ENCODE assay signal across 12 mouse cellular contexts in genomic region chr6:124786756-124787420, GRCm38 (mm10). TPM values are rescaled to one million over a fixed set of nuclear protein-coding genes. Genes with fewer than 3 reads are reported as not detected.
A peak's percentile ranks its signal among the peaks of the same experiment; 100 is the strongest.
DNase-seq lines count a peak whose midpoint lies in the region; ATAC-seq and TF ChIP-seq lines count a peak whose summit lies in the region.
"Had no signal": no experiment of that assay in that cellular context is flagged by ENCODE, and none has a peak within 500 bp of the region (broad histone marks: within the 10 kb centered on the region; RNA-seq: fewer than 3 reads in every experiment).

No protein-coding gene starts in this region.

- no peak for TF ChIP-seq CTCF in MEL (IDR thresholded peaks at IDR 0.05 in 2 of 3, conservative IDR thresholded peaks at IDR 0.05 in 1 of 3; ENCODE audit: control insufficient read depth in 1 of 3, insufficient read depth in 1 of 3, low read depth in 2 of 3, low read length in 3 of 3, poor library complexity in 1 of 3, severe bottlenecking in 1 of 3)
- TF ChIP-seq CTCF in liver, embryonic 14.5 days (IDR thresholded peaks at IDR 0.05; ENCODE audit: low read depth): no peak
- no peak for TF ChIP-seq CTCF in gastrocnemius, adult 2 months (IDR thresholded peaks at IDR 0.05)

- H3K9ac ChIP-seq in MEL (ENCODE audit: control insufficient read depth, low read depth, low read length, poor library complexity, severe bottlenecking): no peak overlapping the region
- no peak overlapping the region for H3K9ac ChIP-seq in liver, embryonic 14.5 days (replicated peaks)
- no peak overlapping the region for H3K9ac ChIP-seq in hindbrain, embryonic 12.5 days
- H3K9ac ChIP-seq: forebrain, embryonic 15.5 days had no signal

- H3K27ac ChIP-seq in MEL (ENCODE audit: control insufficient read depth, low read depth, low read length): no peak overlapping the region
- H3K27ac ChIP-seq in liver, embryonic 14.5 days: no peak overlapping the region
- H3K27ac ChIP-seq in gastrocnemius, adult 2 months: no peak overlapping the region
- H3K27ac ChIP-seq in hindbrain, embryonic 12.5 days: no peak overlapping the region
- H3K27ac ChIP-seq: forebrain, embryonic 15.5 days had no signal

- no peak for TF ChIP-seq RAD21 in MEL (IDR thresholded peaks at IDR 0.05; ENCODE audit: low read depth, low read length)

- DNase-seq in kidney, adult 11 months: peak; percentile 52
- no peak for DNase-seq in kidney, postnatal 10 days
- DNase-seq in MEL (ENCODE audit: low read depth, low spot score): peak; percentile 48
- peak; percentile 90 to 92 for DNase-seq in cerebellum, postnatal 25 days
- DNase-seq in liver, embryonic 14.5 days (ENCODE audit: low read depth in 3 of 3, low spot score in 3 of 3): no peak
- DNase-seq in gastrocnemius, adult 2 months: no peak
- no peak for DNase-seq in B cell, adult 2 months
- DNase-seq: heart, adult 18-20 months; heart, postnatal 14 days had no signal

- TF ChIP-seq EP300 in MEL (IDR thresholded peaks at IDR 0.05; ENCODE audit: low read depth in 1 of 2, low read length in 2 of 2): no peak
- no peak for TF ChIP-seq EP300 in liver, embryonic 14.5 days (IDR thresholded peaks at IDR 0.05; ENCODE audit: low read depth)

- H3K4me1 ChIP-seq in MEL (ENCODE audit: control insufficient read depth in 1 of 2, insufficient read depth in 2 of 2, low read length in 2 of 2): peaks cover 5 to 9% of the 10 kb centered on the region in 2 experiments
- H3K4me1 ChIP-seq in liver, embryonic 14.5 days (replicated peaks; ENCODE audit: control insufficient read depth in 2 of 2, insufficient read depth in 2 of 2, low read length in 1 of 2): peaks cover 0 to 5% of the 10 kb centered on the region in 2 experiments; a peak in 2 of 4 replicates
- H3K4me1 ChIP-seq in hindbrain, embryonic 12.5 days: peaks cover 5% of the 10 kb centered on the region; the same call in 1 of the 2 replicates

- peak; percentile 51 for ATAC-seq in liver, embryonic 14.5 days (ENCODE audit: insufficient read depth)
- ATAC-seq in hindbrain, embryonic 12.5 days (ENCODE audit: low FRiP score): no peak
- ATAC-seq: forebrain, embryonic 15.5 days had no signal

- TF ChIP-seq POLR2A in MEL (IDR thresholded peaks at IDR 0.05; ENCODE audit: control insufficient read depth in 1 of 2, insufficient read depth in 1 of 2, low read depth in 1 of 2, low read length in 2 of 2, poor library complexity in 1 of 2): no peak; a peak in 1 of 4 replicates

- 42% methylated on average over 8 of the region's 8 CpGs for WGBS in liver, embryonic 14.5 days (ENCODE audit: insufficient replicate concordance)
- WGBS in hindbrain, embryonic 12.5 days: 55% methylated on average over 8 of the region's 8 CpGs

- no peak overlapping the region; a peak in 1 of 4 replicates for H3K4me3 ChIP-seq in MEL (ENCODE audit: control insufficient read depth in 1 of 2, insufficient read depth in 1 of 2, low read depth in 2 of 2, low read length in 2 of 2)
- H3K4me3 ChIP-seq in liver, embryonic 14.5 days (ENCODE audit: insufficient read depth in 1 of 2, low read depth in 2 of 2, low read length in 2 of 2): no peak overlapping the region
- no peak overlapping the region for H3K4me3 ChIP-seq in gastrocnemius, adult 2 months
- H3K4me3 ChIP-seq in hindbrain, embryonic 12.5 days: no peak overlapping the region
- H3K4me3 ChIP-seq: forebrain, embryonic 15.5 days had no signal

- no peaks in the 10 kb centered on the region for H3K27me3 ChIP-seq in MEL (ENCODE audit: control insufficient read depth in 1 of 2, insufficient read depth in 2 of 2, low read length in 2 of 2)
- no peaks in the 10 kb centered on the region for H3K27me3 ChIP-seq in liver, embryonic 14.5 days (ENCODE audit: control insufficient read depth, insufficient read depth, low read length)
- H3K27me3 ChIP-seq in hindbrain, embryonic 12.5 days: no peaks in the 10 kb centered on the region
- H3K27me3 ChIP-seq: forebrain, embryonic 15.5 days had no signal

- no peaks in the 10 kb centered on the region for H3K9me3 ChIP-seq in MEL (replicated peaks; ENCODE audit: insufficient read depth, low read length)
- no peaks in the 10 kb centered on the region for H3K9me3 ChIP-seq in liver, embryonic 14.5 days (ENCODE audit: control insufficient read depth, low read length)
- H3K9me3 ChIP-seq in hindbrain, embryonic 12.5 days (replicated peaks): no peaks in the 10 kb centered on the region
- H3K9me3 ChIP-seq: forebrain, embryonic 15.5 days had no signal

- H3K4me2 ChIP-seq in liver, embryonic 14.5 days (ENCODE audit: low read depth): no peak overlapping the region
- H3K4me2 ChIP-seq in hindbrain, embryonic 12.5 days (replicated peaks): no peak overlapping the region
- H3K4me2 ChIP-seq: forebrain, embryonic 15.5 days; midbrain, embryonic 11.5 days had no signal

- peaks cover 0 to 9% of the 10 kb centered on the region in 2 experiments; a peak in 2 of 4 replicates for H3K36me3 ChIP-seq in MEL (ENCODE audit: control insufficient read depth in 1 of 2, insufficient read depth in 2 of 2, low read length in 2 of 2)
- H3K36me3 ChIP-seq in liver, embryonic 14.5 days (replicated peaks; ENCODE audit: control insufficient read depth, insufficient read depth, low read depth): no peaks in the 10 kb centered on the region
- no peaks in the 10 kb centered on the region for H3K36me3 ChIP-seq in hindbrain, embryonic 12.5 days
- H3K36me3 ChIP-seq: forebrain, embryonic 15.5 days had no signal

- no peaks in the 10 kb centered on the region; the same call in 1 of the 2 replicates for H3K79me2 ChIP-seq in MEL (ENCODE audit: control insufficient read depth, insufficient read depth, low read length, poor library complexity)

- intact Hi-C loops in gastrocnemius, adult 2 months (cut with DNase I): no loop called here

TF ChIP-seq in MEL, 35 proteins besides CTCF, POLR2A, EP300 and RAD21:
- TF ChIP-seq MYB (IDR thresholded peaks at IDR 0.05; ENCODE audit: low read depth, low read length) (no peak), ZNF384 (IDR thresholded peaks at IDR 0.05; ENCODE audit: low read depth, low read length) (no peak), ZMIZ1 (IDR thresholded peaks at IDR 0.05; ENCODE audit: low read depth, low read length) (no peak), HCFC1 (IDR thresholded peaks at IDR 0.05; ENCODE audit: low read depth, low read length) (no peak)
TF ChIP-seq in MEL: peak in this region for 0.

RNA-seq across cellular contexts. Expression of gene Lrrc23, which starts 7.4 kb away (rescaled TPM):
- 0.10 TPM in 1 of 2 replicates, not detected in the other for total RNA-seq in MEL (2012; rRNA removed)
- polyA plus RNA-seq in MEL (2012; ENCODE audit: insufficient read depth in 1 of 2, insufficient read length in 2 of 2, low read depth in 1 of 2, low replicate concordance in 2 of 2, missing spikeins in 1 of 2): under 1 TPM in 1 of 2 experiments, not detected in 1; 0.11 TPM
- 0.09 TPM in 1 of 2 replicates, not detected in the other for polyA plus RNA-seq in liver, embryonic 14.5 days (2012; rRNA removed)
- polyA plus RNA-seq in liver, embryonic 14.5 days (2014; fragmentation: Nextera tagmentation; extraction: Ambion mirVana): not detected in 2 replicates
- under 1 TPM in 1 of 2 experiments, not detected in 1; 0.48 TPM for total RNA-seq in gastrocnemius, adult 2 months (2021)
- 3.9 and 5.2 TPM in 2 replicates for polyA plus RNA-seq in hindbrain, embryonic 12.5 days (2016; fragmentation: Nextera tagmentation; extraction: Ambion mirVana)

RNA-seq across cellular contexts. Expression of gene Eno2, which starts 17.4 kb away (rescaled TPM):
- 3.2 and 5.5 TPM in 2 replicates for total RNA-seq in MEL (2012; rRNA removed)
- polyA plus RNA-seq in MEL (2012; ENCODE audit: insufficient read depth in 1 of 2, insufficient read length in 2 of 2, low read depth in 1 of 2, low replicate concordance in 2 of 2, missing spikeins in 1 of 2): 10 to 100 TPM in 1 of 2 experiments, not detected in 1; 12.5 TPM
- 0.47 and 0.50 TPM in 2 replicates for polyA plus RNA-seq in liver, embryonic 14.5 days (2012; rRNA removed)
- 0.09 TPM in 1 of 2 replicates, not detected in the other for polyA plus RNA-seq in liver, embryonic 14.5 days (2014; fragmentation: Nextera tagmentation; extraction: Ambion mirVana)
- total RNA-seq in gastrocnemius, adult 2 months (2021): 1 to 10 TPM; 1.2 to 2.0 TPM
- polyA plus RNA-seq in hindbrain, embryonic 12.5 days (2016; fragmentation: Nextera tagmentation; extraction: Ambion mirVana): 18.7 and 19.6 TPM in 2 replicates

RNA-seq across cellular contexts. Expression of gene Spsb2, which starts 21.6 kb away (rescaled TPM):
- 5.2 and 7.3 TPM in 2 replicates for total RNA-seq in MEL (2012; rRNA removed)
- 1 to 10 TPM in 1 of 2 experiments, not detected in 1; 7.7 TPM for polyA plus RNA-seq in MEL (2012; ENCODE audit: insufficient read depth in 1 of 2, insufficient read length in 2 of 2, low read depth in 1 of 2, low replicate concordance in 2 of 2, missing spikeins in 1 of 2)
- polyA plus RNA-seq in liver, embryonic 14.5 days (2012; rRNA removed): 4.1 and 5.0 TPM in 2 replicates
- 4.7 and 5.0 TPM in 2 replicates for polyA plus RNA-seq in liver, embryonic 14.5 days (2014; fragmentation: Nextera tagmentation; extraction: Ambion mirVana)
- 1 to 10 TPM; 2.0 to 2.5 TPM for total RNA-seq in gastrocnemius, adult 2 months (2021)
- polyA plus RNA-seq in hindbrain, embryonic 12.5 days (2016; fragmentation: Nextera tagmentation; extraction: Ambion mirVana): 8.7 and 9.2 TPM in 2 replicates

RNA-seq across cellular contexts. Expression of gene Tpi1, which starts 27.2 kb away (rescaled TPM):
- total RNA-seq in MEL (2012; rRNA removed): 440 and 731 TPM in 2 replicates
- 1,000 to 10,000 TPM in 1 of 2 experiments, 100 to 1,000 TPM in 1; 102 to 1,182 TPM for polyA plus RNA-seq in MEL (2012; ENCODE audit: insufficient read depth in 1 of 2, insufficient read length in 2 of 2, low read depth in 1 of 2, low replicate concordance in 2 of 2, missing spikeins in 1 of 2)
- polyA plus RNA-seq in liver, embryonic 14.5 days (2012; rRNA removed): 266 and 292 TPM in 2 replicates
- polyA plus RNA-seq in liver, embryonic 14.5 days (2014; fragmentation: Nextera tagmentation; extraction: Ambion mirVana): 418 and 420 TPM in 2 replicates
- total RNA-seq in gastrocnemius, adult 2 months (2021): 1,000 to 10,000 TPM; 2,224 to 2,391 TPM
- 481 and 483 TPM in 2 replicates for polyA plus RNA-seq in hindbrain, embryonic 12.5 days (2016; fragmentation: Nextera tagmentation; extraction: Ambion mirVana)

RNA-seq across cellular contexts. Expression of gene Atn1, which starts 30.6 kb away (rescaled TPM):
- 1.6 and 1.7 TPM in 2 replicates for total RNA-seq in MEL (2012; rRNA removed)
- polyA plus RNA-seq in MEL (2012; ENCODE audit: insufficient read depth in 1 of 2, insufficient read length in 2 of 2, low read depth in 1 of 2, low replicate concordance in 2 of 2, missing spikeins in 1 of 2): 10 to 100 TPM in 1 of 2 experiments, not detected in 1; 43.2 TPM
- 2.5 and 2.8 TPM in 2 replicates for polyA plus RNA-seq in liver, embryonic 14.5 days (2012; rRNA removed)
- 0.58 and 1.5 TPM in 2 replicates for polyA plus RNA-seq in liver, embryonic 14.5 days (2014; fragmentation: Nextera tagmentation; extraction: Ambion mirVana)
- 10 to 100 TPM; 46.4 to 47.9 TPM for total RNA-seq in gastrocnemius, adult 2 months (2021)
- 20.3 and 20.6 TPM in 2 replicates for polyA plus RNA-seq in hindbrain, embryonic 12.5 days (2016; fragmentation: Nextera tagmentation; extraction: Ambion mirVana)

Comparison
In these comparisons a context has a peak if more than half of its experiments do, and no peak if none do; other contexts are left out.
1. DNase-seq: peak in kidney, adult 11 months (single experiment), MEL (single experiment) and cerebellum, postnatal 25 days (2 of 2); none in kidney, postnatal 10 days (single experiment), liver, embryonic 14.5 days (0 of 3), gastrocnemius, adult 2 months (single experiment) and B cell, adult 2 months (0 of 2).